Mouse (Mus musculus): ENCODE results near the gene Pik3r2.

- TF ChIP-seq CTCF (IDR thresholded peaks at IDR 0.05; ENCODE audit: control insufficient read depth, insufficient read depth, insufficient read length) (no peak), USF1 (IDR thresholded peaks at IDR 0.05; ENCODE audit: low read depth) (no peak), MAX (IDR thresholded peaks at IDR 0.05) (no peak), CEBPB (IDR thresholded peaks at IDR 0.05; ENCODE audit: low read depth) (no peak), MYOG (IDR thresholded peaks at IDR 0.05; ENCODE audit: control insufficient read depth, extremely low read depth, insufficient read length) (no peak), FOSL1 (IDR thresholded peaks at IDR 0.05; ENCODE audit: insufficient read depth, low read length, poor library complexity, severe bottlenecking) (no peak), MYOD1 (IDR thresholded peaks at IDR 0.05; ENCODE audit: control insufficient read depth, insufficient read length, low read depth) (no peak)
Measured at GRCm38 (mm10) chr8:70794215-70794614, 17.7 kb upstream of the Pik3r2 start.
